Mouse (Mus musculus) kidney, adult 2 months (tissue): ENCODE measurements around the gene Fbxl15.

ENCODE experiments used
- CTCF ChIP-seq: fragments of 200-500 bp; conservative IDR thresholded peaks from 2 replicates; pipeline ENCODE4 v1.5.1; 2011; ENCODE audit warnings: low read depth, mild to moderate bottlenecking, control low read depth, low read length, moderate library complexity, mixed read lengths; ENCODE audit not compliant: insufficient read depth, insufficient read length
- POLR2A ChIP-seq: fragments of 200-500 bp; IDR thresholded peaks from one replicate; pipeline ENCODE4 v1.6.1; 2011; ENCODE audit warnings: low read depth, low read length, control low read depth

GRCm38 (mm10) chr19:46300294-46301045 lies 27.5 kb upstream of the Fbxl15 start:
- TF ChIP-seq CTCF (no peak), POLR2A (no peak)
